ENCODE assay signal across 18 mouse cellular contexts in the genomic region with DNA sequence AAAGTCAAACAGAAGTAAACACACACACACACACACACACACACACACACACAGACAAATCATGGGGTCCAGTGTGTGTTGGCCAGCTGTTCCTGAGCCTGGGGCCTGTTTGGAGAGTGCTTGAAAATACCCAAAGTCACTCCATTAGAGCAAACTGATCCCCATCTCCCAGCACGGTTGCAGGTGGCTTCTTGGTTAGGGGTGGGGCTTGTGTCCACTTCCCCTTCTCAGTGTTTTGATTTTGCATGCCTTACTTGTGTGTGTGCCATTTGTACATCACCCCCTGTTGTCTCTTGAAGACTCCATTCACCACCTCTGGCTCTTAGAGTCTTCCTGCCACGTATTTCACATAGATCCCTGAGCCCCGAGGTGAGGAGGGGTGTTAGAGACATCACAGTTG.
"Had no signal": no experiment of that assay in that cellular context is flagged by ENCODE, and none has a peak within 500 bp of the region (broad histone marks: within the 10 kb centered on the region; RNA-seq: fewer than 3 reads in every experiment).

No protein-coding gene starts in this region.

- H3K9ac ChIP-seq: liver, embryonic 15.5 days; midbrain, embryonic 12.5 days; neural tube, embryonic 15.5 days had no signal

- H3K4me2 ChIP-seq: liver, embryonic 11.5 days; liver, embryonic 15.5 days; midbrain, embryonic 12.5 days; neural tube, embryonic 15.5 days had no signal

- H3K27ac ChIP-seq: kidney, postnatal 0 days; limb, embryonic 10.5 days; liver, embryonic 15.5 days; midbrain, embryonic 12.5 days; neural tube, embryonic 15.5 days; stomach, postnatal 0 days had no signal

- DNase-seq: kidney, adult 11 months; kidney, adult 9 months; kidney, postnatal 36 days; lung, adult 2 months; lung, postnatal 4 days; retina, postnatal 1 day; right cerebral cortex, postnatal 4 days; thymus, postnatal 25 days had no signal

- H3K36me3 ChIP-seq: liver, embryonic 15.5 days; midbrain, embryonic 12.5 days; neural tube, embryonic 15.5 days had no signal

- H3K9me3 ChIP-seq: limb, embryonic 10.5 days; liver, embryonic 15.5 days; midbrain, embryonic 12.5 days; neural tube, embryonic 15.5 days had no signal

- H3K27me3 ChIP-seq: liver, embryonic 15.5 days; midbrain, embryonic 12.5 days; neural tube, embryonic 15.5 days had no signal

- ATAC-seq: inflammation-experienced regulatory T-cells, adult 6 months; lung, postnatal 0 days had no signal

- H3K4me3 ChIP-seq: limb, embryonic 10.5 days; liver, embryonic 15.5 days; midbrain, embryonic 12.5 days; myocyte; neural tube, embryonic 15.5 days had no signal
